Mouse (Mus musculus): ENCODE measurements at regions not wholly inside any gene's neighbourhood (a gene's known extent, or its start where the extent isn't known, plus 50 kb on each side); places are given as distances from the start of the nearest gene placed in this dataset.

- DNase-seq (ENCODE audit: low spot score), result no peak
Measured at GRCm38 (mm10) chr12:63309799-63310198, 1164.7 kb downstream of the Fscb start.

- DNase-seq (ENCODE audit: low spot score), result peak; percentile 43
Measured at GRCm38 (mm10) chr12:63279321-63279720, 1195.2 kb downstream of the Fscb start.

Data from retina, embryonic 14.5 days (tissue).